Mouse (Mus musculus): ENCODE data around the gene Krt39.

DNA sequence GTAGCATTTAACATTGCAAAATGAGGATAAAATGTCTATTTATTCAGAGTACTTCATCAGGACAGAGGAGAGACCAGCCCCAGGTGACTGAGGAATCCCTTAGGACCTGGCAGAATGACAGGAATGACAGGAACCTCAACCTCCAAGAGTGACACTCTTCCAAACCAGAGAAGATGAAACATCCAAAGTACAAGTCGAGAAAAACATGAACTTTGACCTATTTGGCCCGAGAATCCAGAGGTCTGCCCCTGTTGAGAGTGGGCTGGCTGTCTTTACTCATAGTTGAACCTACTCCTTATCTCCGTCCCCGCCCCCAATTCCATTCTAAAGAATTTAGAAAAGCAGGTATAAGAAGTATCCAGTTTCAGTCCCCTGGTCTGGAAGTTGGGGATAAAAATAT, 30.5 kb downstream of the Krt39 start:
- no peak for TF ChIP-seq CTCF (IDR thresholded peaks at IDR 0.05; ENCODE audit: control insufficient read depth, insufficient read depth, insufficient replicate concordance, low read depth, low read length)
- TF ChIP-seq POLR2A (IDR thresholded peaks at IDR 0.05; ENCODE audit: control insufficient read depth, low read depth, low read length), result no peak

Data from testis, adult 2 months (tissue).